Mouse (Mus musculus): ENCODE measurements at regions not wholly inside any gene's neighbourhood (a gene's known extent, or its start where the extent isn't known, plus 50 kb on each side); places are given as distances from the start of the nearest gene placed in this dataset.

- TF ChIP-seq POLR2A (IDR thresholded peaks at IDR 0.05; ENCODE audit: low read depth, low read length) (no peak), CTCF (IDR thresholded peaks at IDR 0.05; ENCODE audit: extremely low read depth, insufficient read length, insufficient replicate concordance, low read depth, low read length) (no peak)
These were observed 136.3 kb downstream of the AI429214 start for GRCm38 (mm10) chr8:37129670-37130069.

All from small intestine, adult 2 months (tissue).